Mouse (Mus musculus): ENCODE measurements around the gene Kcnk18. TPM values are rescaled to one million over a fixed set of nuclear protein-coding genes. Genes with fewer than 3 reads are reported as not detected.

Gene Kcnk18
- total RNA-seq (2023): not detected

GRCm38 (mm10) chr19:59218991-59219390, at the start of gene Kcnk18:
TSS of gene Kcnk18 (plus strand) at chr19:59219214.

GRCm38 (mm10) chr19:59169936-59170765, 48.9 kb upstream of the Kcnk18 start, which contains the start of gene Vax1:
TSS of gene Vax1 (minus strand) at chr19:59170056.

DNA sequence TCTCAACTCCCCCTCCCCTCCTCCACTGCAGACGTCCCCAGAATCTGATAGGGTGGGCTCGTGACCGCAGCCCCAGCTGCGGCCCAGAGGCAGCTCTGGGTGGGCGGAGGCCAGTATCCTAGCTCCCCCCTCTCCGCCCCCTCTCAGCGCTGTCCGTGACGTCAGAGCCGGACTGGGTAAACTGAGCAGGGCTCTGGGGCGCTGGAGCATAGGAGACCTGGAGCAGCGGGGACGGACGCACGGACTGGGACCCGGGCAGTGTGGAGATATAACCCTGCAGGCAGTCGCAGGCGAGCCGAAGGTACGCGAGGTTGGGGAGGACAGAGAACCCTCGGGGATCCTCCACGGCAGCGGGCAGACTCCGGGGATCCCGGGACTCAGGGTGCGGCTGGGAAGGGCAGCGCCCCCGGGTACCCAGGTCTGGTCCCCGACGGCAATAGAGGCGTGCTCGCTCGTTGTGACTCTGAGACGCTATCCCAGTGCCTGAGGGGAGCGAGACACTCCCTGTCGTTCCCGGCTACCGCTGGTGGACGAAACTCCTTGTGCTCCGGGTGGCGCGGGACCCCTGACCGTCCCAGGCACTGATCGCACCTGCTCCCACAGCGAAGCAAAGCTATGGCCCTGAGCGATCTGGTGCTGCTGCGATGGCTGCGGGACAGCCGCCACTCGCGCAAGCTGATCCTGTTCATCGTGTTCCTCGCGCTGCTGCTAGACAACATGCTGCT, 41.9 kb downstream of the Kcnk18 start, which contains the start of gene Slc18a2:
TSS of gene Slc18a2 (plus strand) at position 179 of the 725 bp plus-strand sequence.

Other genes starting within 250 kb of the Kcnk18 start
- gene Shtn1, start 143.1 kb upstream of the Kcnk18 start, total RNA-seq (2023): under 1 TPM in 1 of 2 experiments, not detected in 1; 0.50 TPM
- not detected for gene Vax1, start 49.2 kb upstream of the Kcnk18 start, total RNA-seq (2023)
- under 1 TPM; 0.68 to 0.99 TPM for gene Slc18a2, start 41.7 kb downstream of the Kcnk18 start, total RNA-seq (2023)
- gene Rps12-ps3, start 103.1 kb downstream of the Kcnk18 start, total RNA-seq (2023): 1,000 to 10,000 TPM; 1,486 to 1,738 TPM
- 10 to 100 TPM; 45.4 to 47.0 TPM for gene Pdzd8, start 126.6 kb downstream of the Kcnk18 start, total RNA-seq (2023)
- gene Emx2, start 239.2 kb downstream of the Kcnk18 start, total RNA-seq (2023): not detected